Mouse (Mus musculus): ENCODE measurements around the gene Zfp706.

- TF ChIP-seq CTCF (IDR thresholded peaks at IDR 0.05; ENCODE audit: low read depth) (no peak), EP300 (optimal IDR thresholded peaks at IDR 0.05) (no peak)
Observed at GRCm38 (mm10) chr15:36993435-36994178, 14.0 kb downstream of the Zfp706 start.

Data from stomach, postnatal 0 days (tissue).